Mouse (Mus musculus) embryonic facial prominence, embryonic 12.5 days (tissue): ENCODE measurements around the gene Tor3a. TPM values are rescaled to one million over a fixed set of nuclear protein-coding genes. Genes with fewer than 3 reads are reported as not detected.

Experiments
- ATAC-seq: fragments of 200-750 bp; cut with Nextera tagmentation; 2 replicates; pipeline ENCODE4 v1.8.0; 2017; ENCODE audit not compliant: insufficient number of reproducible peaks, insufficient read depth, low FRiP score, low TSS enrichment
- H3K27ac ChIP-seq: fragments of 300-500 bp; sonication (generic); 2 replicates; pipeline ENCODE4 v1.5.1; 2016; ENCODE audit warnings: mild to moderate bottlenecking
- H3K27me3 ChIP-seq: fragments of 300-500 bp; sonication (generic); 2 replicates; pipeline ENCODE4 v1.6.1; 2016; ENCODE audit warnings: mild to moderate bottlenecking, moderate library complexity
- H3K36me3 ChIP-seq: fragments of 300-500 bp; sonication (generic); 2 replicates; pipeline ENCODE4 v1.6.1; 2016; ENCODE audit warnings: mild to moderate bottlenecking
- H3K4me1 ChIP-seq: fragments of 300-500 bp; sonication (generic); 2 replicates; pipeline ENCODE4 v1.6.1; 2016
- H3K4me2 ChIP-seq: fragments of 300-500 bp; sonication (generic); replicated peaks from 2 replicates; pipeline ENCODE4 v1.6.1; 2016; ENCODE audit warnings: mild to moderate bottlenecking, moderate library complexity
- H3K4me3 ChIP-seq: fragments of 300-500 bp; sonication (generic); 2 replicates; pipeline ENCODE4 v1.5.1; 2016; ENCODE audit warnings: mild to moderate bottlenecking
- H3K9ac ChIP-seq: fragments of 300-500 bp; sonication (generic); 2 replicates; pipeline ENCODE4 v1.6.1; 2016; ENCODE audit warnings: mild to moderate bottlenecking, moderate library complexity
- H3K9me3 ChIP-seq: fragments of 300-500 bp; sonication (generic); 2 replicates; pipeline ENCODE4 v1.6.1; 2016; ENCODE audit warnings: mild to moderate bottlenecking, moderate library complexity
- WGBS: fragments of 180-500 bp; shearing (Covaris S2); methylation state at CpG from one replicate; pipeline ENCODE4 v1.1.7; 2016; 5-methylcytosine and 5-hydroxymethylcytosine counted together
- polyA plus RNA-seq: library from polyadenylated mRNA; unstranded; fragments of >200 nt; fragmentation: Nextera tagmentation; extraction: Ambion mirVana; gene quantifications from 2 replicates; pipeline ENCODE4 v1.2.1, GENCODE M21; 2016

Tor3a gene
- polyA plus RNA-seq, 1 experiment from 2014 or later, result 4.2 TPM

DNA sequence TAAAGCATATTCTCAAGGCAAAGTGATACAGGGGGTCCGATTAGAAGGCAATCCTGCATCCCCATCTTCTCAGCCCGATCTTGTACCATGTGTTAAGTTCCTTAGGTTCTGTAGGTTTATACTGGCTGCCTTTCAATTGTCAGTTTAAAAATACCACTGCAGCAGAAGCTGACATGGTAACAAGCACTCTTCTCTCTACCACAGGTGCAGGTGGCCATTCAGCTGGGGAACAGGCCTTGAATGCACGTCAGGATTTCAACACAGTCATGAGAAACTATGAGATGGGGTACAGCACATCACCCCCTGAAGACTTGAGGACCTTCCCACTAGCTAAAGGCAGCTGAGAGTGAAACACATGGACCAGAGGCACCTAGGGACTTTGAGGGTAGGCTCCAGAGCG lies 29.3 kb upstream of the Tor3a start:
- WGBS, result 93% methylated on average over 4 of the region's 4 CpGs
- H3K9me3 ChIP-seq, result no peaks in the 10 kb centered on the region
- no peak overlapping the region for H3K4me2 ChIP-seq
- ATAC-seq, result no peak
- H3K4me1 ChIP-seq, result no peaks in the 10 kb centered on the region
- no peaks in the 10 kb centered on the region for H3K27me3 ChIP-seq
- H3K4me3 ChIP-seq, result no peak overlapping the region
- H3K27ac ChIP-seq, result no peak overlapping the region
- H3K9ac ChIP-seq, result no peak overlapping the region
- peaks cover 61% of the 10 kb centered on the region for H3K36me3 ChIP-seq

DNA sequence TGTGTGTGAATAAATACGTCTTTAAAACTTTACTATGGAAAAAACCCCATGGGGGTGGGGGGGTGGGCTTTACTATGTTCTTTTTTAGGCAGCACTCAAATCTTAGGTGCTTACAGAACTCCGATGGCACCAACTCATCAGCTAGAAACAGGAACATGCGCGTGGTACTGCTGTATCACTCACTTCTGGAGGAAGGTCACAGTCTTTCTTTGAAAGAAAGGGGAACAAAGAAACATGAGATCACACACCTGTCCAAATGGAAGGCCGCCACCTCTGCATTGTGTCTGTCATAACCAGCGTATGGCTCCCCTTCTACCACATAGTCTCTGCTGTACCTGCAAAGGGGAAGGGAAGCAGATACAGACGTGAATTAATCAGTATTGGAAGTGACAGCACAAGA lies 28.0 kb upstream of the Tor3a start:
- H3K9me3 ChIP-seq, result no peaks in the 10 kb centered on the region
- no peaks in the 10 kb centered on the region for H3K27me3 ChIP-seq
- no peak overlapping the region for H3K27ac ChIP-seq
- ATAC-seq, result no peak
- H3K4me3 ChIP-seq, result no peak overlapping the region
- peaks cover 72% of the 10 kb centered on the region for H3K36me3 ChIP-seq
- no peak overlapping the region for H3K4me2 ChIP-seq
- H3K4me1 ChIP-seq, result no peaks in the 10 kb centered on the region
- no peak overlapping the region for H3K9ac ChIP-seq
- WGBS, result 85% methylated on average over 7 of the region's 7 CpGs

DNA sequence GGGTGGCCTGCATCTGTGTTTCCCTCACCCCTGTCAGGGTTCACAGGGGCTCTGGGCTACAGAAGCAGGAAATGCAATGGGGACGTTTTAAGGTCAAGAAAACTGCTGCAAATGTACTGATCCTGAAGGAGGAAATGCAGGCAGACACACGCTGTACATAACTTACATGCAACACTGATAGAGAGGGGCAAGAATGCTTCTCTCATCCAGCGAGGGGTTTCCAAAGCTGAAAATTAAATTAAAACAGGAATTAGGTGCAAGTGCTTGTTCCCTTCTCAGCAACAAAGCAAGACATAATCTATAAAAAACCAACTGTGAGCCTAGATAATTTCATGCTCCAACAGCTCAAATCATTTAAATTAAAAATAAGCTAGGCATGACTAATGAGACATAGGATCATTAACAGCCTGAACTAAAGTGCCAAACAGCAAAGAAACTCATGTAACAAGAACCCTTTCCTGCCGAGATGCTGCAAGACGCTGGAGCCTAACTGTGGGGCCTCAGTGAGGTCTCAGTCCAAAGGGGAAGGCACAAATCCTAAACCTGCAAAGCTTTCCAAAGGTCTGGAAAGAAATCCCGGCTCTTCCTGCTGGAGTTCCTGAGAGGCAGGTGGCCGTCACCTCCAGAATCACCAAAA lies 12.0 kb upstream of the Tor3a start:
- Histone ChIP-seq H3K36me3 (peaks cover 72% of the 10 kb centered on the region), H3K9me3 (no peaks in the 10 kb centered on the region), H3K4me2 (no peak overlapping the region), H3K27ac (no peak overlapping the region), H3K4me3 (no peak overlapping the region), H3K4me1 (no peaks in the 10 kb centered on the region), H3K27me3 (no peaks in the 10 kb centered on the region), H3K9ac (no peak overlapping the region)
- ATAC-seq, result no peak
- WGBS, result 64% methylated on average over 7 of the region's 7 CpGs

DNA sequence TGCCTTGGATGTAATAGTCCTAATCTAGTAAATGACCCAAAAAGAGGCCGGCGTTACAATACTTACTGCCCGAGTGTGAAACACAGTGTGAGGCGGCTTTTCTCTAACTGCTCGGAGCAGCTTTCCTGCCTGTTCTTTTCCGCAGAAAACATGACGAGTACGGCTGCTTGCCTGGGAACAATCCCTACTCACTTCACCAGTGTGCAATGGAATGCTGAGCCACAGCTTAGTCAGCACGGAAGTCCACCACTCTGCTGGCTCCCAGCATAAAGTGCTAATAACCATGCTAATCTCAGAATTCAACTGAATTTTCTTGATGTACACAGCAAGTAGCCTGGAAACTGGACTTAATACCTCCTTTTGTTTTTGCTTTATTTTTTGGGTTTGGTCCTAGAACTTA lies 5.4 kb upstream of the Tor3a start:
- ATAC-seq, result no peak
- peaks cover 30% of the 10 kb centered on the region for H3K36me3 ChIP-seq
- H3K9ac ChIP-seq, result no peak overlapping the region
- no peaks in the 10 kb centered on the region for H3K9me3 ChIP-seq
- H3K4me3 ChIP-seq, result no peak overlapping the region
- 85% methylated on average over 9 of the region's 9 CpGs for WGBS
- no peaks in the 10 kb centered on the region for H3K4me1 ChIP-seq
- no peak overlapping the region for H3K4me2 ChIP-seq
- no peak overlapping the region for H3K27ac ChIP-seq
- no peaks in the 10 kb centered on the region for H3K27me3 ChIP-seq

DNA sequence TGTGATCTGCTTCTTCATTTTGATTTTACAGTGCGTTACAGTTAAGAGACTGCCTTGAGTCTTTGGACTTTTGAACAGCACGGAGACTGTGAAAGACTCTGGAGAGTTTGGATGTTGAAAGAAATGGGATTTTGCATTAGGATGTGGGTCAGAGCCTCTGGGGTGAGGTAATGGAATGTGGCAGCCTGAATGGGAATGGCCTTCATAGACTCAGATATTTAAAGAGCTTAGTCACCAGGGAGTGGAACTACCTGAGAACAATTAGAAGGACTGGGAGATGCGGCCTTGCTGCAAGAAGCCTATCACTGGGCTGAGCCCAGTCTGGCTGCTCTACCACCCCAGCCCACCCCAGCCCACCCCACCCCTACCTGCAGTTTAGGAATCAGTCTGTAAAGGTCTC lies 3.1 kb upstream of the Tor3a start:
- H3K9ac ChIP-seq, result no peak overlapping the region
- no peak for ATAC-seq
- H3K4me2 ChIP-seq, result no peak overlapping the region
- no peaks in the 10 kb centered on the region for H3K9me3 ChIP-seq
- H3K27me3 ChIP-seq, result peaks cover 6% of the 10 kb centered on the region; the same call in 1 of the 2 replicates
- H3K4me1 ChIP-seq, result peaks cover 10% of the 10 kb centered on the region; the same call in 1 of the 2 replicates
- H3K4me3 ChIP-seq, result no peak overlapping the region
- no peak overlapping the region for H3K27ac ChIP-seq
- WGBS, result 79% methylated on average over 3 of the region's 3 CpGs
- H3K36me3 ChIP-seq, result peaks cover 22% of the 10 kb centered on the region

DNA sequence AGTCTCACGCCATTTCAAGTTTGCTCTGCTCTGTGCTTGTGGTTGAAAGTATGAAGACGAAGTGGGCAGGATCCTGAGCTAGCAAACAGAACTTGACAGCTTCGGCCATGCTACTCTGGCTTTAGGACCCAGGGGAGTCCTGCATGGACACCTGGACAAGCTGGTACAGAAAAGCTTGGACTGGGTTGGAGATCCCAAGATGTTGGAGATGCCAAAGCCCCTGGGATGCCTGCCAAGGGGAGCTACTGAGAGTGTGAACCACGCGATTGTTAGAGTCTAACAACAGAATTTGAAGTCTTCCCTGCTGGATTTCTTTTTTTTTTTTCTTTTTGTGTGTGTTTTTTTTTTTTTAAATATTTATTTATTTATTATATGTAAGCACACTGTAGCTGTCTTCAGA lies 2.4 kb upstream of the Tor3a start:
- 84% methylated on average over 5 of the region's 5 CpGs for WGBS
- Histone ChIP-seq H3K36me3 (peaks cover 17% of the 10 kb centered on the region), H3K4me3 (no peak overlapping the region), H3K9ac (no peak overlapping the region), H3K9me3 (no peaks in the 10 kb centered on the region), H3K4me2 (no peak overlapping the region), H3K27me3 (peaks cover 6% of the 10 kb centered on the region; the same call in 1 of the 2 replicates), H3K4me1 (peaks cover 10% of the 10 kb centered on the region; the same call in 1 of the 2 replicates), H3K27ac (no peak overlapping the region)
- no peak for ATAC-seq

DNA sequence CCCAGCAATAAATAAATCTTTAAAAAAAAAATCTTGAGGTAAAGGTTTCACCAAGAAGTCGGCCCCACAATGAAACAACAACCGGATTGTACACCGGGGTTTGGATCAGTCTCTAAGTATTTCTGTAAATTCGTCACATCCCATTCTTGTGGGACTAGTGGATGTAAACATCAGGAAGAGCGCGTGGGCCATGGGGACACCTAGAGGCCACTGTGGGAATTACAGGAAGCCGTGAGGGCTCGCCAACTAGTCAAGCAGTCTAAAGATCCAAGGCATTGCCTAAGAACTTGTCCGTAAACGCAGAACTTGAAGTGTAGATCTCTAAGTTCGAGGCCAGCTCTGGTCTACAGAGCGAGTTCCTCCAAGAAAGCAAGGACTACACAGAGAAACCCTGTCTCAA lies 2.0 kb upstream of the Tor3a start:
- peaks cover 6% of the 10 kb centered on the region; the same call in 1 of the 2 replicates for H3K27me3 ChIP-seq
- H3K4me2 ChIP-seq, result no peak overlapping the region
- peaks cover 10% of the 10 kb centered on the region; the same call in 1 of the 2 replicates for H3K4me1 ChIP-seq
- 38% methylated on average over 12 of the region's 12 CpGs for WGBS
- no peak overlapping the region for H3K27ac ChIP-seq
- no peak overlapping the region for H3K4me3 ChIP-seq
- no peaks in the 10 kb centered on the region for H3K9me3 ChIP-seq
- no peak for ATAC-seq
- peaks cover 14% of the 10 kb centered on the region for H3K36me3 ChIP-seq
- H3K9ac ChIP-seq, result no peak overlapping the region

DNA sequence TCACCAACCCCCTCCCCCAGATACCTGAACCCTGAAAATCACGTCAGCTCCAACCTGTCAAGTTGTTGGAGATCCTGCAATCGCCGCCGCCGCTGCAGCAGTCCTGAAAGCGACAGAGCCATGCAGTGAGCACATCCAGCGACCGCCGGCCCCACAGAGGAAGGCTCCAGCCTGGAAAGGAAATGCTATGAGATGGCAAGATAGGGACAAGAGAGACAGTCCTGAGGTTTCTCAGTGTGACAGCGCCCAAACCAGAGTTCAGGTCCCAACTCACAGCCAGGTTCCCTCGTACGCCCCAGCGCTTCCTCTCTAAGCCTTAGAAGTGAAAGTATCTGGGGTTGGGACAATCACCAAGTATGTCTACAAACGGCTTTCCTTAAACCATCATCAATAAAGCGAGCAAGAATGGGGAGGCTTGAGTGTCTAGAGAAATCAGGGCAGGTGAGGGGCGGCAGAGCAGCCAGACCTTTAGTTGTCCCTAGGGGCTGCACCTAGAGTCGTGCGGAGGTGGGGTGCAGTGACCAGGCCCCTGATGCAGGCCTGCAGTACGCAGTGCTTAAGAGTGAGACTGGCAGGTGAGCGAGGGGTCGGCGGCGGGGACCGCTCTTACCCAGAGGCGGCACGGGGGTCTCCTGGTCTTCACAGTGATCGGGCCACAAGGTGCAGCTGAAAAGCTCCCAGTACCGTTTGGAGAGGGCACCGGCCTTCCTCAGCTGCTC lies 521 bp downstream of the Tor3a start:
- no peak overlapping the region for H3K27ac ChIP-seq
- peaks cover 10% of the 10 kb centered on the region; the same call in 1 of the 2 replicates for H3K4me1 ChIP-seq
- no peaks in the 10 kb centered on the region for H3K36me3 ChIP-seq
- H3K4me2 ChIP-seq, result peak overlapping the region; percentile 99
- peak overlapping the region; percentile 55 for H3K4me3 ChIP-seq
- 0 out of 2 replicates have a peak, but pooled peaks have one; percentile 14 for ATAC-seq
- WGBS, result 2% methylated on average over 29 of the region's 29 CpGs
- H3K9ac ChIP-seq, result peak overlapping the region; percentile 59
- peaks cover 6% of the 10 kb centered on the region; the same call in 1 of the 2 replicates for H3K27me3 ChIP-seq
- no peaks in the 10 kb centered on the region for H3K9me3 ChIP-seq

DNA sequence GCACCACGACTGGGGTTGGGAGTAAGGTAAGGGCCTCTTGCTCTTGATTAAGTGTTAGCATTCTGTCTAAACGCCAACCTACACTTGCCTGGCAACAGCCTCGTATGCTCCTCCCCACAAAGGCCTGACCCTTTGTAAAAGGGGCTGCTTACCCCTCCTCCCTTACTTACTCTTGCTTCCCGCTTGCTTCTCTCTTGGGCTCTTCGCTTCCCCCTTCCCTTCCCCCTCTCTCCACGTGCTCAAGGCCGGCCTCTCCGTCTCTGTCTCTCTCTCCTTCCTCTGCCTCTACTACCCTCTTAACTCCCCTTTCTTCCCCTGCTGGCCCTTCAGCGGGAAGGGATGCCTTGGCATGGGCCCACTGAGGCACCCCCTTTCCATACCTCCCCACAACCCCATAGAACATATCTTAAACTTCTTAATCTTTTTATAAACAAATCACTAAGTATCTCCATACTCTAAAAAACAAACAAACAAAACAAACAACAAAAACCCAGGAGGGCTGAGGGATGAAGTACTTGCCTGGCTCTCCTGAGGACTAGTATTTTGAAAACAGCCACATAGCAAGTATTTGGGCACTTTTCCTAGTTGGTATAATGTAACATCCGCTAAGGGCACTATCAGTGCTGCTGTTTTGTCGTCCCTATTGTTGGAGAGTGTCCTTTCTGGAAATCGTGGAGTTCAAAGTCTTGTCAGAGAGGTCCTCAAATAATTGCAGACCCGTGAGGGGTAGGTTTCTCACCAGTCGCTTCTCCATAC lies 1.3 kb downstream of the Tor3a start:
- no peak overlapping the region for H3K9ac ChIP-seq
- 9% methylated on average over 14 of the region's 14 CpGs for WGBS
- H3K27ac ChIP-seq, result no peak overlapping the region

DNA sequence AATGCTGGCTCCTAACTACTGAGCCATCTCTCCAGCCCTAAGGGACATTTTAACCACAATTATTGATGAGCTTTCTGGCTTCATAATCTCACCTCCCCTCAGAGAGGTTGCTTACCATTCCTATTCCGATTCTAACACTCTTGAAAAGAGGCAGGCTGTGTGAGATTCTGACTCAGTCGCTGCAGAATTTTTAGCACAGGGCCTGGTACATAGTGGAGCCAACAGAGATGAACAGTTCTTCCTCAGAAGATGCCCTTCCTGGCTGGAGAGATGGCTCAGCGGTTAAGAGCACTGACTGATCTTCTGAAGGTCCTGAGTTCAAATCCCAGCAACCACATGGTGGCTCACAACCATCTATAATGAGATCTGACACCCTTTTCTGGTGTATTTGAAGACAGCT lies 2.2 kb downstream of the Tor3a start:
- ATAC-seq, result no peak
- Histone ChIP-seq H3K4me3 (no peak overlapping the region), H3K27ac (no peak overlapping the region), H3K27me3 (peaks cover 6% of the 10 kb centered on the region; the same call in 1 of the 2 replicates), H3K9ac (no peak overlapping the region), H3K4me2 (no peak overlapping the region), H3K4me1 (peaks cover 10% of the 10 kb centered on the region; the same call in 1 of the 2 replicates), H3K36me3 (no peaks in the 10 kb centered on the region), H3K9me3 (no peaks in the 10 kb centered on the region)
- WGBS, result 94% methylated on average over 3 of the region's 3 CpGs

More for the DNA sequence above, 1.3 kb downstream of the Tor3a start:
- H3K36me3 ChIP-seq, result no peaks in the 10 kb centered on the region
- H3K4me1 ChIP-seq, result peaks cover 10% of the 10 kb centered on the region; the same call in 1 of the 2 replicates
- no peak for ATAC-seq
- peak overlapping the region; percentile 55 for H3K4me3 ChIP-seq
- H3K27me3 ChIP-seq, result peaks cover 6% of the 10 kb centered on the region; the same call in 1 of the 2 replicates
- H3K9me3 ChIP-seq, result no peaks in the 10 kb centered on the region
- H3K4me2 ChIP-seq, result peak overlapping the region; percentile 99

DNA sequence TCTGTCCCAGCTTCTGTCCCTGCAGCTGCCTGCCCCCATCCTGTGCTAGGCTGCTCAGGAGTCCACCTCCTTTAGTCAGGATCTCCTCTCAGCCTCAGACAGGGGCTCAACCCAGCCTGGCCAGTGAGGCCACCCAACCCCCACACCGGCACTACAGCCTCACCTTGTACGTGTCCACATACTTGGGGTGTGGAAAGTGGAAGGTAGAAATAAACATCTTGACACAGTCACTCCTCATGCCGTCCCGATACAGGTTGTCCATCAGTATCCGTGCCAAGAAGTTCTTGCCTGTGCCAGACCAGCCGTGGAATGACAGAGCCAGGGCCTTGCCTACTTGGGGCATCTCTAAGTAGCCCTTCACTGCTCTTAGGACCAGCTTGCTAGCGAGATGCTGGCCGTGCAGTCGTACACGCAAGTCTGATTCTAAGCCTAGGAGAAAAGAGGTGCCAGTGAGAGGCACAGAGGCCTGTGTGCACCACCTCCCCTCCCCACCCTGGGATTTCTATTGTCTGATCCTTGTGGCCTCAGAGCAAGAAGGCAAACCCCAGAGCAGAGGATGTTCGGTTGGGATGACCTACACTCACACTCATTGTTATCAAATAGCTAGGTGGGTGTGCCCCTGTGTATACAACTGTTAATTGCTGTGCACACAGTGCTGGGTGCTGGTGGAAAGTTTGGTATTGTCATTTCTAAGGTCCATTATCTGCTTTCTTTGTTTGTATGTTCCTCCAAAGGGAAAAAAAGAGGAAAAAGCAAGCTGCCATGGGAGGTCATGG lies 4.8 kb downstream of the Tor3a start:
- no peaks in the 10 kb centered on the region for H3K9me3 ChIP-seq
- H3K4me3 ChIP-seq, result no peak overlapping the region
- WGBS, result 41% methylated on average over 11 of the region's 11 CpGs
- no peak overlapping the region for H3K27ac ChIP-seq
- no peak overlapping the region for H3K9ac ChIP-seq
- H3K27me3 ChIP-seq, result peaks cover 6% of the 10 kb centered on the region; the same call in 1 of the 2 replicates
- no peak overlapping the region for H3K4me2 ChIP-seq
- no peak for ATAC-seq
- H3K4me1 ChIP-seq, result peaks cover 8% of the 10 kb centered on the region; the same call in 1 of the 2 replicates
- H3K36me3 ChIP-seq, result no peaks in the 10 kb centered on the region
